Mouse (Mus musculus): ENCODE data around the gene Scube1. TPM values are rescaled to one million over a fixed set of nuclear protein-coding genes. Genes with fewer than 3 reads are reported as not detected.

Scube1 gene
- polyA plus RNA-seq, 1 experiment from 2014 or later, result 8.7 TPM

DNA sequence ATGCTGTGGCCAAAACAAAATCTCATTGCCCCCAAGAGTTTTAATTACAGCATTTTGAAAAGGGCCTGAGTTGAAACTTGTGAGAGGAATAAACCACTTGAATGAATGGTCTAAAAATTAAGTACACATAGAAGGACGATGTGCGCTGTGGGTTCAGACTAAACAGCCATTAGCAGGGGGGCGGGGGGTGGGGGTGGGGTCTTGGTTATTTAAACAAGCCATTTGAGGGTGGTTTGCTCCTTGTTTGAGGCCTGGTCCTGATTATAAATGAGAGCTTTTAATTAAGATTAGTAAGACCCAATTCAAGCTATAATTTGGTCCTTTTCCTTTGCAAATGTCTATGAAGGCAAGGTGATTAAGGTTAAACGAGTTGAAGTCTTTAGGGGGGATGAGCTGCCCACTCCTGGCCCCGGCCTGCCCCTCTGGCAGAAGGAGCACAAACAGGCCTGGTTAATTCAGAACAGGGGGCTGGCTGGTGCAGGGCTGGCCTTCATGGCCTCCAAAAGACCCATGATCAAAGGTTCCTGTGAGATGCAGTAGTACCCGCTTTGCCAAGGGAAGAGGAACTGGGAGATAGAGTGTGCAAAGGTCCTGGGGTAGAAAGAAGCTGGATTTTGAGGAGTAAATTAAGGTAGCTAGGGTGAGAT lies 9.1 kb downstream of the Scube1 start:
- Histone ChIP-seq H3K36me3 (ENCODE audit: control insufficient read depth, insufficient read depth, low read length) (no peaks in the 10 kb centered on the region), H3K27ac (ENCODE audit: low read length) (no peak overlapping the region), H3K27me3 (ENCODE audit: control insufficient read depth, insufficient read depth, low read depth, low read length) (no peaks in the 10 kb centered on the region), H3K4me1 (ENCODE audit: control insufficient read depth, insufficient read depth, low read length) (peaks cover 3% of the 10 kb centered on the region; the same call in 1 of the 2 replicates), H3K4me3 (ENCODE audit: low read depth, low read length) (no peak overlapping the region), H3K9ac (ENCODE audit: low read depth, low read length) (no peak overlapping the region), H3K4me2 (ENCODE audit: low read length) (no peak overlapping the region), H3K9me3 (replicated peaks; ENCODE audit: control insufficient read depth, low read length, poor library complexity, severe bottlenecking) (no peaks in the 10 kb centered on the region)
- 54% methylated on average over 6 of the region's 6 CpGs for WGBS
- ATAC-seq, result no peak

GRCm38 (mm10) chr15:83712798-83713197 lies 12.0 kb downstream of the Scube1 start:
- WGBS, result 91% methylated on average over 10 of the region's 10 CpGs
- Histone ChIP-seq H3K36me3 (ENCODE audit: control insufficient read depth, insufficient read depth, low read length) (no peaks in the 10 kb centered on the region), H3K9me3 (replicated peaks; ENCODE audit: control insufficient read depth, low read length, poor library complexity, severe bottlenecking) (no peaks in the 10 kb centered on the region), H3K4me1 (ENCODE audit: control insufficient read depth, insufficient read depth, low read length) (peaks cover 12% of the 10 kb centered on the region), H3K27me3 (ENCODE audit: control insufficient read depth, insufficient read depth, low read depth, low read length) (no peaks in the 10 kb centered on the region), H3K9ac (ENCODE audit: low read depth, low read length) (no peak overlapping the region), H3K27ac (ENCODE audit: low read length) (no peak overlapping the region), H3K4me2 (ENCODE audit: low read length) (no peak overlapping the region), H3K4me3 (ENCODE audit: low read depth, low read length) (no peak overlapping the region)
- ATAC-seq, result no peak

DNA sequence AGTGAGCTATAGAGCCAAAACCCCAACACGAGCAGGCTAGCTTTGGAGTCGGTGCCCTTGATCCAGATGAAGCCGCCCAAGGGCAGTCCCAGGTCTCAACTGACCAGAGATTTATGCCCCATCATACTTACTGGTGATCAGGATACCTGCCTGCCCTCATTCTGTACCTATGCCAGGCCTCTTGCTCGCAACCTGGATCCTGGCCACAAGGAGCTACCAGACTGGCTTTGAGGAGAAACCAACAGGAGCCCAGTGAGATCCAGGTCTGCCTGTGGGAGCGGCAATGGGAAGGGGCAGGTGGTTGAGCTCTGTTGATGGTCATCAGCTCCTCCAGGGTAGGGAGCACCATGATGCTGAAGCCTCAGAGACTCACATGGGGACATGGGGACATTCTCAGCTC lies 12.5 kb downstream of the Scube1 start:
- Histone ChIP-seq H3K27me3 (ENCODE audit: control insufficient read depth, insufficient read depth, low read depth, low read length) (no peaks in the 10 kb centered on the region), H3K4me1 (ENCODE audit: control insufficient read depth, insufficient read depth, low read length) (peaks cover 12% of the 10 kb centered on the region), H3K9ac (ENCODE audit: low read depth, low read length) (no peak overlapping the region), H3K9me3 (replicated peaks; ENCODE audit: control insufficient read depth, low read length, poor library complexity, severe bottlenecking) (no peaks in the 10 kb centered on the region), H3K36me3 (ENCODE audit: control insufficient read depth, insufficient read depth, low read length) (no peaks in the 10 kb centered on the region), H3K4me3 (ENCODE audit: low read depth, low read length) (no peak overlapping the region), H3K4me2 (ENCODE audit: low read length) (no peak overlapping the region), H3K27ac (ENCODE audit: low read length) (no peak overlapping the region)
- WGBS, result 92% methylated on average over 5 of the region's 5 CpGs
- ATAC-seq, result no peak

- no peaks in the 10 kb centered on the region for H3K9me3 ChIP-seq (replicated peaks; ENCODE audit: control insufficient read depth, low read length, poor library complexity, severe bottlenecking)
- 0 out of 2 replicates have a peak overlapping the region, but pooled peaks have one; percentile 6 for H3K9ac ChIP-seq (ENCODE audit: low read depth, low read length)
- H3K4me1 ChIP-seq (ENCODE audit: control insufficient read depth, insufficient read depth, low read length), result peaks cover 14% of the 10 kb centered on the region
- peak; percentile 39; the same call in 1 of the 2 replicates for ATAC-seq
- H3K27me3 ChIP-seq (ENCODE audit: control insufficient read depth, insufficient read depth, low read depth, low read length), result no peaks in the 10 kb centered on the region
- no peak overlapping the region for H3K27ac ChIP-seq (ENCODE audit: low read length)
- H3K4me2 ChIP-seq (ENCODE audit: low read length), result no peak overlapping the region
- no peak overlapping the region for H3K4me3 ChIP-seq (ENCODE audit: low read depth, low read length)
- 11% methylated on average over 23 of the region's 23 CpGs for WGBS
- H3K36me3 ChIP-seq (ENCODE audit: control insufficient read depth, insufficient read depth, low read length), result no peaks in the 10 kb centered on the region
Measured at GRCm38 (mm10) chr15:83709889-83710774, 14.7 kb downstream of the Scube1 start.

DNA sequence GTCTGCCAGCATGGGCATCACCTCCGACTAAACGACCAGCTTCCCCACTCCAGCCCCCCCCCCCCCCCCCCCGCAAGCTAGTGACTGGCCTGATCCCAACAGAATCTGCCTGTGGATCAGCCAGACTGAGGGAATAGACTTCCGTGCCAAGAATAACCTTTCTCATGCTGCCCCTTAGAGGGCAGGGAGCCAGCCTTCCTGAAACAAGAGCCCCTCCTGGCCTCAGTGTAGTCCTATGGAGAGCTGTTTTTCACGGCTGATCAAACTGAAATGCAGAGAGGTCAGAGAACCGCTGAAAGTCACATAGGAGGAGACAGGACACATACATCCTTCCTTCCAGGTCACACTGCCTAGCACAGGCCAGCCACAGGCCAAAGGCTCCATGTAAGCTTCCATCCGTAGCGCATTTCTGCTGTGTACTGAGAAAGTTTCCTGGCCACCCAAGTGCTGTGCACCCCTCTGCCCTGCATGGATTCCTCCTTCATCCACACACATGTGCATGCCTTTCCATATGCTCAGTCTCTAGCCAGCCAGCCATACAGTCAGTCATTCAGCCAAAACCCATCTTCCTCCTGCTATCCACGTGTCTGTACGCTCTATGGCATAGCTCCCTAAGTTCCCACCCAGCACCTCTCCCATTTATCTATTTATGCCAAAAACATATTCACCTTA lies 18.2 kb downstream of the Scube1 start:
- no peak for ATAC-seq
- H3K36me3 ChIP-seq (ENCODE audit: control insufficient read depth, insufficient read depth, low read length), result 0 out of 2 replicates have a peak, but pooled peaks cover 2% of the 10 kb centered on the region
- no peaks in the 10 kb centered on the region for H3K27me3 ChIP-seq (ENCODE audit: control insufficient read depth, insufficient read depth, low read depth, low read length)
- peaks cover 14% of the 10 kb centered on the region for H3K4me1 ChIP-seq (ENCODE audit: control insufficient read depth, insufficient read depth, low read length)
- no peak overlapping the region for H3K4me2 ChIP-seq (ENCODE audit: low read length)
- H3K9ac ChIP-seq (ENCODE audit: low read depth, low read length), result no peak overlapping the region
- no peaks in the 10 kb centered on the region for H3K9me3 ChIP-seq (replicated peaks; ENCODE audit: control insufficient read depth, low read length, poor library complexity, severe bottlenecking)
- no peak overlapping the region for H3K4me3 ChIP-seq (ENCODE audit: low read depth, low read length)
- 30% methylated on average over 10 of the region's 10 CpGs for WGBS
- no peak overlapping the region for H3K27ac ChIP-seq (ENCODE audit: low read length)

DNA sequence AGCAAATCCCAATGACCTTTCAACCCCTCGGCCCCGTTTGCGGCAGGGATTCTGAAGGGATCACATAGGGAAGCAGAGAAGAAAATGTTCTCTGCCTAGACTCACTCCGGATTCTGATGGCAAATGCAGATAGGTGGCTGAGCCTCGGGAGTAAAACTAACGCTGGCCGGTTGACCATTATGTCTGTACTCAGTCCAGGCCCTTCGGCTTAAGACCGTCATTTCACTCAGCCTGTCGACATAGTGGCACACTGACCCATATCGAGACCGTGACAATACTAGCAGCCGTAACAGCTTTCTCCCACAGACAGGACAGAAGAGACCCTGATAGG lies 24.3 kb downstream of the Scube1 start:
- Histone ChIP-seq H3K4me3 (ENCODE audit: low read depth, low read length) (no peak overlapping the region), H3K4me2 (ENCODE audit: low read length) (no peak overlapping the region), H3K4me1 (ENCODE audit: control insufficient read depth, insufficient read depth, low read length) (peaks cover 12% of the 10 kb centered on the region), H3K9ac (ENCODE audit: low read depth, low read length) (no peak overlapping the region), H3K27me3 (ENCODE audit: control insufficient read depth, insufficient read depth, low read depth, low read length) (no peaks in the 10 kb centered on the region), H3K27ac (ENCODE audit: low read length) (no peak overlapping the region), H3K36me3 (ENCODE audit: control insufficient read depth, insufficient read depth, low read length) (0 out of 2 replicates have a peak, but pooled peaks cover 2% of the 10 kb centered on the region), H3K9me3 (replicated peaks; ENCODE audit: control insufficient read depth, low read length, poor library complexity, severe bottlenecking) (no peaks in the 10 kb centered on the region)
- WGBS, result 26% methylated on average over 13 of the region's 13 CpGs
- no peak for ATAC-seq

- no peaks in the 10 kb centered on the region for H3K9me3 ChIP-seq (replicated peaks; ENCODE audit: control insufficient read depth, low read length, poor library complexity, severe bottlenecking)
- ATAC-seq, result no peak
- 15% methylated on average over 11 of the region's 11 CpGs for WGBS
- H3K9ac ChIP-seq (ENCODE audit: low read depth, low read length), result no peak overlapping the region
- no peaks in the 10 kb centered on the region for H3K27me3 ChIP-seq (ENCODE audit: control insufficient read depth, insufficient read depth, low read depth, low read length)
- H3K27ac ChIP-seq (ENCODE audit: low read length), result no peak overlapping the region
- H3K4me2 ChIP-seq (ENCODE audit: low read length), result no peak overlapping the region
- H3K4me3 ChIP-seq (ENCODE audit: low read depth, low read length), result no peak overlapping the region
- H3K4me1 ChIP-seq (ENCODE audit: control insufficient read depth, insufficient read depth, low read length), result peaks cover 12% of the 10 kb centered on the region
- 0 out of 2 replicates have a peak, but pooled peaks cover 2% of the 10 kb centered on the region for H3K36me3 ChIP-seq (ENCODE audit: control insufficient read depth, insufficient read depth, low read length)
Measured at GRCm38 (mm10) chr15:83699834-83700592, 24.8 kb downstream of the Scube1 start.

DNA sequence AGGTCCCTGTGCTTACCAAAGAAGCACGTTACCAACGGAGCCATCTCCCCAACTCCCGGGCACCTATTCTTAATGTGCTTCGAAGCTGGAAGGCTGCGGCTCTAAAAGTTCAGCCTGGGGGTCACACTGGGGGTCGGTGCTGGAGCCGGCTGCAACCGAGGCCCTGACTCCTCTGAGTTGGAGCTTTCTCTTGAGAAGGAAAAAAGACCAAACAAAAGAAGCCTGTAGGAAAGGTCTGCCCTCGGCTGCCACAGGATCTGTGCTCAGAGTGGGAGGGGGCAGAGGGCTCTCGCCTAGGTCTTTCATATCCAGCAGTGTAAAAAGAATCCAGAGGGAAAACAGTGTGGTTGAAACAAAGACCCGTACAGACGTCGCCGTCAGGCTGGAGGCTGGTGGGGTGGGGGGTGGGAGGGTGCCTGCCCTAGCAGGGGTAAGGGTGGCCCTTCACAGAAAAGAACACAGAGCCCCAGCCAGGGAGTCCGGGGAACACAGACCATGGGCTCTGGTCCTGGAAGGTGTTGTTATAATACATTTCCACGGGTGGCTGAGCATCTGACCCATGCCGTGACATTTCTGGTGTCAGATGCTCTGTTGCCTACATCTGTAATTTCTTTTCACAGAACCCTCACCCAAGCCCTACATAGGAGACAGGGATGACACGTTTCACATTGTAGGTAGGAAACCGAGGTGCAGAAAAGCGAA lies 25.5 kb downstream of the Scube1 start:
- Histone ChIP-seq H3K4me2 (ENCODE audit: low read length) (no peak overlapping the region), H3K36me3 (ENCODE audit: control insufficient read depth, insufficient read depth, low read length) (0 out of 2 replicates have a peak, but pooled peaks cover 2% of the 10 kb centered on the region), H3K27me3 (ENCODE audit: control insufficient read depth, insufficient read depth, low read depth, low read length) (no peaks in the 10 kb centered on the region), H3K9ac (ENCODE audit: low read depth, low read length) (no peak overlapping the region), H3K4me1 (ENCODE audit: control insufficient read depth, insufficient read depth, low read length) (peaks cover 12% of the 10 kb centered on the region), H3K27ac (ENCODE audit: low read length) (no peak overlapping the region), H3K4me3 (ENCODE audit: low read depth, low read length) (no peak overlapping the region), H3K9me3 (replicated peaks; ENCODE audit: control insufficient read depth, low read length, poor library complexity, severe bottlenecking) (no peaks in the 10 kb centered on the region)
- no peak for ATAC-seq
- 11% methylated on average over 20 of the region's 20 CpGs for WGBS
